Mouse (Mus musculus): ENCODE results near the gene Gm45837. TPM values are rescaled to one million over a fixed set of nuclear protein-coding genes. Genes with fewer than 3 reads are reported as not detected.

The Gm45837 gene
- total RNA-seq, 4 experiments from 2014 or later, result 3.8 to 4.1 TPM; not detected in 2

DNA sequence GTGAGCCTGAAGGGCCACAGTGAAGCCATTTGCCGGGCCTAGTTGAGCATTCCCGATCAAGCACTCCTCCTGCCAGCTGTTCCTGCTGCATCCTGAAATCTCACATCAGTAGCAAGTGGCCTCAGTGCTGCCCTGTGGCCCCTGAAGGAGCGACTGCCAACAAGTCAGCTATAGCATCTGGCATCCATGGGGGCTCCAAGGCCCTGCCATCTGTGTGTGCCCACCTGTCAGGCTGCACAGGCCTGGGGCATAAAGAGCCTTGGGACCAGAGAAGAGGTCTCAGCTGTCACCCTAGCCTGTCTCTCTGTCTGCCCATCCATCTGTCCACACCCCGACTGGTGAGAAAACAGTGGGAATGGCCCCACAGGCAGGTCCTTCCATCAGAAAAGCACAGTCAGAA, 54.2 kb downstream of the Gm45837 start:
- no peak for DNase-seq (ENCODE audit: low spot score in 2 of 2)

DNA sequence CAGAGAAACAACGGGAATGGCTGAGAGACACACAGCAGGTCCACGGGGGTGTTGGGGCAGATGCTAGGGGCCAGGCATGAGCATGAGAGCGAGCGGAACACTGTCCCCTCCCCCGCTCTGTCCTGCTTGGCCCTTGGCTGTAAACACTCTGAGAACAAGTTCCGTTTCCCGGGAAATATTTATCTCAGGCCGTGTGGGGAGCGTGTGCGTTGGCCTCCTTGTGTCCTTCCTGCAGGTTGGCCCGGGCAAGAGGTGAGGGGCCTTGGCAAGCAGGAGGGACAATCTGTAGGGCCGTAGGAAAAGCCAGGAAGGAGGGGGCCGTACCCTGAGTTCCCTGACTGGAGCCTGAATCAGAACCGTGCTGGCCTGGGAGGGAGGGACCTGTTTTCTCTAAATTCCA, 54.7 kb downstream of the Gm45837 start:
- DNase-seq (ENCODE audit: low spot score in 2 of 2), result no peak

DNA sequence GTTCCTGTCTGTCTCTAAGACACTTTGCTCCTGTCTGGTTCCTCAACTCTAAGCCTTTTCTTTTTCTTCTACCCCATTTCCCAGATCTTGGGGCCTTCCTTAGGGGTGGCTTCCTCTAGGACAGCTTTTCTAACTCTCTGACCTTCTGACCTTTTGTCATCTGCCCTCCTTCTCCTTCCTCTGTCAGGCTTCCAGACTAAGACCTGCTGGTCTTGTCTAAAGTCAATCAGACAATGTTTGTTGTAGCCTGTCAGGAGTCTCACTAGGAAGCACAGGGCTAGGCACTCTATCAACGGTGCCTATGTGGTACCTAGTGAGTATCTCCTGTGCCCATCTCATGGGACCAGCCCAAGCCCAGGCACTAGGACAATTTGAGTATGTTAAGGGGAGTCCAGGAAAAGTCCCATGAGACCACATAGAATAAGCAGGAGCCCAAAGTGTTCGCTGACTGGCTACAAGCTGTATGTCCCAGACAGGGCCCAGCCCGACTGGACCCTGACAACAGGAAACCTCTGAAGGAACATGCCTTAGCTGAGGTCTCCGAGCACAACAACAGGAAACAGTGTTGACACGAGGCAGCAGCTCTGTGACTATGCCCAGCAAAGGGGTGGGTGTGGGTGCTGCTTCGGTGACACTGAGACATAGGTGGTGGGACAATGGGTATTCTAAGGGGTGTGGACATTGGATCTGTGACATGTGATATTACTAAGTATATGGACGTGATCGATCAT, 55.3 kb downstream of the Gm45837 start:
- DNase-seq (ENCODE audit: low spot score in 2 of 2), result no peak

DNA sequence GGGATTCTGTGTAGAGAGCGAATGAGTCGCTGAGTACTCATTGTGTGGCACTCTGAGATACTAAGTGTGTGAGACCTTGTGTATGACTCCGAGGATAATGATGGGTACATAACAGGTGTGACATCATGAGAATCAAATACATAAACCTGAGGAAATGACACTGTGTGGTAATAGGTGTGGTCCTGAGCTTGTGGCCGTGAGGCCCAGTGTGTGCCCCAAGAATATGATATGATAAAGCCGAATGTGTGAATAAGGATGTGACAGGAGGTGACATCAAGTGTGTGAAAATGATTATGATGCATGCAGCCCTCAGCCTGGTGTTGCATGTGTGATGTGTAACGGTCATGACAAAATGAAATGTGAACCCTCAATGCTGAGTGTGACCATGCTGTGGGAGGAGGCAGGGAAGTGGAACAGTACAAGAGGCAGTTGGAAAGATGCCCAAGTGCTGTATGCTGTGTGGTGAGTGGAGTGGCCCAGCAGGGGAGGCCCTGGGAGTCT, 55.9 kb downstream of the Gm45837 start:
- no peak for DNase-seq (ENCODE audit: low spot score in 2 of 2)

DNA sequence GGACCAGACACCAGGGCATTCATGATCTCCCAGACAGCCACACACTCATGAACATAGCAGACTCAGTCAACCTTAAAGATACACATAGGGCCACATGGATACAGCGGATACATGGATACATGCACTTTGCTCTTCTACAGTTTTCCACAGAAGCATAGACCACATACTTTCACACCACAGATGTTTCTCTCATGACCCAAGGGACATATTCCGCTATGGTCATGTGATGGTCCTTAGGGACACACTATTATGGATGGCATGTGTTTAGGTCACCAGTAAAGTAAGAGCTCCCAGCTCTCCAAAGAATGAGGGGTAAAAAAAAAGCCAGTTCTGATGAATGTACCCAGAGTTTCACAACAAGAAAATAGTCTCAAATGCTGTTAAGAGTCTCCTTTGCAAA, 60.7 kb downstream of the Gm45837 start:
- no peak for DNase-seq (ENCODE audit: low spot score in 2 of 2)

DNA sequence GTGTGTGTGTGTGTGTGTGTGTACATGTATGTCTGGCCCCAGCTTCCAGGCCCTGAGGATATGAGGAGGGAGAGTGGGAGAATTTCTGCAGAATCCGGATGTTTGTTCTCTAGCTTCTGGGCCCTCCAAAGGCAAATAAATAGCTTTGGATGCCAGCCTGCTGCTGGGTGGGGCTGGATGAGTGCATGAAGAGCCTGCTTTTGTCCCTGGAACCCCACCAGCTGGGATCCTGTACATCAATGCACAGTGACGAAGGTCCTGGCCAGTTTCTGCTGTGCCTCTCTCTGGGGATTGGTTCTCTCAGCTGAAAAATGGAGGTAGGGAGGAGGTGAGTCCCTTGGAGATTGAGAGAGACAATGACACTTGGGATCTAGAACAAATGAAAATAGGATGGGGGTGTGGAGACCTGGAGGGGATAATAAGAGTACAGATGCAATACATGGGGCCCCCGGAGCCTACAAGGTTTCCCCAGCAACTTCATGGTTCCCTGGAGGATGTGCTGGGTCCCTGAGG, 61.3 kb downstream of the Gm45837 start:
- no peak for DNase-seq (ENCODE audit: low spot score in 2 of 2)

DNA sequence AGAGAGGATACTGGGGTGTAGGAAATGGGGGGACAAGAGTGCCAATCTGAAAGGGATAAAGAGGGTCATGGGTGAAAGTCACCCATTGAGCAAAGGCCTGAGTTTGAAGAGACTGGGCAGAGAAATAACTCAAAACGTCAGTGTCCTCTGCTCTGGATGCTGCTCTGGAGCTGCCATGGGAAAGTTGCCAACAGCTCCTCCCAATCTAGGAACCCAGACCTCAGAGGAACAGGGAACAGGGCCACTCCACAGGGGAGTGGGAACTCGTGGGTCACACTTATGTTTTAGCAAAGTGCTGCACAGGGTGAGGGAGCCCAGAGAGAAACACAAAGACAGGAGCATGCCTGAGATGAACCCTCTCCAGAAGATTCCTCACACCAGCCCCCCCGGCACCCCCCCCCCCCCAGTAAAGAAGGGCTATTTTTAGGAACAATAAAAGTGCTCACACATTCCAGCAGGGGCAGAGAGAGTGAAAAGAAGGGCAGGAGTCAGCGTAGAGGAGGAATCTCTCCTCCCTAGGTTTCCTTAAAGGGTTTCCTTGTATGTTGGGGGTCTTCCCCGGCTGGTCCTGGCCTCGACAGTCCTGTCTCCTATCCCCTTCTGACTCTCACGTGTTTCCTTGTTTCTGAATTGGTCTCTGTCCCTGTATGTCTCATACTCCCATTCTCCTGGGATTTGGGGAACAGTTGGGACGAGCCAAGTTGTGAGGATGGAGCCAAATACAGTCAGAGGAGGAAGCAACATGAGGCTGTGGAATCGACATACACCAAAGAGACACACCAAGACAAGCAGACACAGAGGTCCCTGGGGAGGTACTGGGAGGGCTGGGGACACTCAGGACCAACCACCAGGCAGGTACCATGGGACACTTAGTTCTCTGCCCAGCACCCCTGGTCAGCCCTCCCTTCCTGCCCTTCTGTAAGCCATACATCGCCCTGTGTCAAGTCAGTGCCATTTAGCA, 62.2 kb downstream of the Gm45837 start:
- peak in 1 of 2 experiments; percentile 26 for DNase-seq (ENCODE audit: low spot score in 2 of 2)

DNA sequence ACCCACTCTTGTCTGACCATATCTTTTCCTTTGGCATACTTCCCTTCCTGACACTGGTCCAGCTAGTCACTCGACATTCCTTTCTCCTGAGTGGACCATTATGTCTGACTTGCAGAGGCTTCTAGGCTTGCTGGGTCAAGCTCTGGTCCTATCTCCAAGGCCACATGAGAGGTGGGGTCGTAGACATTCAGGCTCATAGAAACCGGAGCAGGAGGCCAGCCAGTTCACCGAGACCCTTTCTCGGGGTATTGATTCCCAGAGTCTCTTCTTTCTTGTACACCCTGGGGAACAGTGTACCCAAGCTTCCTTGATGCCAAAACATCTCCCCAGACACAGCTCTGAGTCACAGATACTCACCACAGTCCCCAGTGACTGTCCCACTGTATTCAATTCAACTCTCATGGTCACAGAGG, 63.7 kb downstream of the Gm45837 start:
- no peak for DNase-seq (ENCODE audit: low spot score in 2 of 2)

DNA sequence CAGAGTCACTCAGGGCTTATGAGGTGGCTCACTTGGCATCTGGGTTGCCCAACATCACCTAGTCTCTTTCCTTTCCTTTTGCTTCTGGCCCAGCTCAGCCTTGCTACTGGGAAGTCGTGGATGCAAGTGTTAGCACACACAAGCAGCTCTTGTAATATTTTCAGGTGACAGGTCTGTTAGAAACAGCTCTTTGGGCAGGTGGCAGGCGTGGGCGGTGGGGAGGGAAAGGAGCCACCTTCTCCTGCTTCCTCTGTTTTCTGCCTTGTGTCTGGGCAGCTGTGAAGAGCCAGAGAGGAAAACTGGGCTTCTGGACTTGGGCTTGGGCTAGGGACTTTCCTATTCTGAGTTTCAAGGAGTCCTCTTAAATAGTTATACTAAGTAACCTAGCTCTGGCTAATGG, 65.3 kb downstream of the Gm45837 start:
- DNase-seq (ENCODE audit: low spot score in 2 of 2), result no peak

DNA sequence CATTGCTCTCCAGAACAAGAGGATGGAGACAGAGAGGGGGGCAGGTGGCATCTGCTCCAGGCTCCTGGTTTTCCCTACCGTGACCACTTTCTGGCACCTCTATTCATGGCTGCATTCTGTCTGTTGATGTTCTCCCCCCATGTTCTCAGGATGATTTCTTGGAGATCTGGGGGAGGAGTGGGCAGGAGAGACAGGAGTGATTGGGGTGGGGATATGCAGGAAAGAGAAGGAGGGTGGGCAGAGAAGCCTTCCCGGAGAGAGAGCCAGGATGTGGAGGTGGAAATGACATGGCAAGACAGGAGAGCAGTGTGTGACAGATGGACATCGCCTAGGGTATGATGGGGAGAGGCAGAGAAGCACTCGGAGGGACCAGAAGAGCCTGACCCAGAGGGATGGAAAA, 65.8 kb downstream of the Gm45837 start:
- no peak for DNase-seq (ENCODE audit: low spot score in 2 of 2)

DNA sequence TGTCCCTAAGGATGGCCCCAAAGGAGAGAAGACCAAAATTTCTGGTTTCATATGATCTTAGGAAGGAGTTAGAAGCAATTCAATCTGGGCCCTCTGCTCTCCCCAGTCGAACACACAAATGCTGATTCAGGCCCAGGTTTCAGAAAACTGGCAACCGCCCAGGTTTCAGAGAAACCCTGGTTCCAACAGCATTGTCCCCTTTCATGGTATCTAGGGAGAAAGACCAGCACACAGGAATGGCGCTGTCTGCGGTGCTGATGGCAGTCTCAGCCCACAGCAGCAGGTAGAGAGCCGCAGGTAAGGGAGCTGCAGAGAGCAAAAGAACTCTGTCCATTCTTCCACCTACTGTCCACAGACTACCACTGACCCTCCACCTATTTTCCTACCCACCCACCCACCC, 66.5 kb downstream of the Gm45837 start:
- no peak for DNase-seq (ENCODE audit: low spot score in 2 of 2)

DNA sequence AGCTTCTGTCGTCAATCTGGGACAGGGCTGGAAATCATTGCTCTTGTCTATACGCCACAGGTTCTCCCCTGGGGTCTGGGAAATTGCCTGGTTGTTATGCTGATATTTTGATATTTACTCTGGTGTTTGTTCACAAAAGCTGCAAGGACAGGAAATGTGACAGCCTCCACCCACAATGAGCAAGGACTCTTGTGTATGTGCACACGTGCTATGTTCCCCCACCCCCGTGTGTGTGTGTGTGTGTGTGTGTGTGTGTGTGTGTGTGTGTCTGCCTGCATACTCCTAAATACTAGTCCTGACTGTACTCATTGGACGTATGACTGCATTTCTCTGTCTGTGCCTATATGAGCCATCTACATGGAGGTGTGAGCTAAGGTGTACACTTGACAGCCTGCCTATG, 67.4 kb downstream of the Gm45837 start:
- DNase-seq (ENCODE audit: low spot score in 2 of 2), result no peak

DNA sequence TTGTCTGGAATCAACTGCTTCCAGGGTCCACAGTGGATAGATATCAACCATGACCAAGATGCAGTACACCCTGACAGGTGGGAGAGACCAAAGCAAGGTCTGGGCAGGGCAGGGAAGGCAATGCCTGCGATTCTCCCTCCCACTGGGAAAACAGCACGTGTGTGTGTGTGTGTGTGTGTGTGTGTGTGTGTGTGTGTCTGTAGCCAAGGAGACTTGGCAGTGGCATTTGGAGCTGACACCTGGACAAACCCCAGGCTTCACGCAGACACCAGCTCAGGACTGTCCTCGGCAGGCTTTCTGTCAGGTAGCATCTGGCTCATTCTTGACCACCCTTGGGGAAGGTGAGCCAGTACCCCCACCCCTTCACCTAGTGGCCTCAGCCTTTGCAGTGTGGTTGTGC, 69.2 kb downstream of the Gm45837 start:
- DNase-seq (ENCODE audit: low spot score in 2 of 2), result no peak

DNA sequence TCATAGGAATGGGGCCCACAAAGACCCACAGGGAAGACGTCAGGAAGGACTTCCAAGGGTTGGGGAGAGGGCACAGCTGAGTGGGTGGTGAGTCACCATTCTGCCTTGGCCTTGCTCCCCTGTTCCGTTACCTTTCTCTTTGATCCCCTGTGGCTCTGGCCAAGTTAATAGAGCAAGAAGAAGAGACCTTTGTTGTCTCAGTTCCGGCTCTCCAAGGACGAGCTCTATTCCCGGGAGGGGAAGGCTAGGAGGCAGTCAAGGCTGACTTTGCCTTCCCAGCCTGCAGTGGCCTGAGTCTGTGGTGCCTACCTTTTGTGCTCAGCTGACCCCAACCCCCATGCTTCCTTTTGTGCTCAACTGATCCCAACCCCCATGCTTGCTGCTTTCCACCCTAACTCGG, 70.0 kb downstream of the Gm45837 start:
- no peak for DNase-seq (ENCODE audit: low spot score in 2 of 2)

DNA sequence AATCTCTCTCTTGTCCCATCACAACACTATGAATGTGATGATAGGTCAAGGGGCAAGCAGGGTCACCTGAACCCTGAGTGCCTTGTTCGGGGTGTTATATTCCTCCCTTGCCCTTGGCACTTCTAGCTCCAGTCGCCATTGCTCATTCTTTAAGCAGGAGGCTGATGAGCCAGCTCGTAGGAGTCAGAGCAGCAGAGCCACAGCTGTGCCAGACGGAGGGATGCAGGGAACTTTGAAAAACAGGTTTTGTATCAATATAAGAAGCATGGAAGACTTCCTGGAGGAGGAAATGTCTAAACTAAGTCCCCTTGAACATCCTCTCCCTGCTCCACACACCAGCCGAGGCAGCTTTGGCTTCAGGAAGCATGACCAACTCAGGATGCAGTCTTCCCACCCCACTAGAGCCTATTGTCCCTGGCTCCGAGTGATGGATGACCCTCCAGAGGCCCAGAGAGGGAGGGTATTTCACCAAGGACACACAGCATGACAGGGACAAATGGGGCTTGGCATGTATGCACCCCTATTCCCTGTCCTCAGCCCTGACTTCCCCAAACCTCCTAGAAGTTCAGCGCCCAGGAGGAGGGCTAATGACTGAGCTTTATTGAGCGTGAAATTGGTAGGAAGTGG, 71.3 kb downstream of the Gm45837 start:
- no peak for DNase-seq (ENCODE audit: low spot score in 2 of 2)

DNA sequence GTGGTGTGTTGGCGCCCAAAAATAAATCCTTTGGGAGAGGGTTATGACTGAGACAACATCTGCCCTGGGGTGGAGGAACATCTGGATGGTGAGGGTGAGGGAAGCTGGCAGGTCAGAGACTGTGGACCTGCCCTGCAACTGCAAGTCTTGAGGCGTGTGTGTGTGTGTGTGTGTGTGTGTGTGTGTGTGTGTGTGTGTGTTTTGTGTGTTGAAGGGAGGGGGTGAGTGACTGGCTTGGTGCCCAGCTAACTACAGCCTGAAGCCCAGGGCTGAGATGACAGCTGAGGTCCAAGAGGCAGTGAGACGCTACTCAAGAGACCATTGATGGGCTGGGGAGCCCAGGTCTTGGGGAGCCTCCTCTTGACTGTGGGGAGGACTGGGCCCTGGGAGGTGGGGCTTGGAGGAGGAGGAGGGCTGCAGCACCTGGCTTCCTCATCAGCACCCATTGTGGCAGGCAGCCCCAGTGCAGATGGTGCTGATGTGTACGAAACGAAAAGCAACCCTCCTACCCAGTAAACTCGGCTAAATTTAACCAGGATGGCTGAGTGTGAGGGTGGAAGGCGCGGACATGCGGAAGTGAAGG, 71.9 kb downstream of the Gm45837 start:
- no peak for DNase-seq (ENCODE audit: low spot score in 2 of 2)

DNA sequence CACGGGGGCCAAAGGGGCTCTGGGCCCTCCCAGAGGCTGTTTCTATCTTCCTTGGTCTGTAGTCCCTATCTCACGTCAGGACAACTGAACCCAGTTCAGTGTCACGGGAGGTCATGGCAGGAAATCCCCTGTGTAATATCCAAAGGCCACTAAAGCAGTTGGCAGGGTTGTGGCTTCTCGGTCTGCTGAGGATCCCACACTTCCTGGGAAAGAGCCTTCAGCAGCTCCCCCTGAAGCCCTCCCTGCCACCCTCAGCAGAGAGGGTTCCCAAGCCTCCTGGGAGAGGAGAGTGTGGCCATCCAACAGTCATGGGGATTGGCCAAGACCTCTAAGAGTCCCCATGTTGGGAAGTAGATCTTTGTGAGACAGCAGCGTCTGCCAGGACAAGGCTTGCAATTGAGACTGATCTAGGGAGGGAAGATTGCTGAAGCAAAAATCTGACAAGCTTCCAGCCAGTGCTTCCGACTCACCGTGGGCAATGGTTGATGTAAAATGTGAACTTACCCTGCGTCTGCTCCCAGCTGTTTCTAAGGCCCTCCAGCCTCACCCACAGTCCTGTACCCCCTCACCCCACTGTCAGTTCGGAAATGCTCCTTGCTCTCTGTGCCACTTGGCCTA, 72.9 kb downstream of the Gm45837 start:
- DNase-seq (ENCODE audit: low spot score in 2 of 2), result peak in 1 of 2 experiments; percentile 28

DNA sequence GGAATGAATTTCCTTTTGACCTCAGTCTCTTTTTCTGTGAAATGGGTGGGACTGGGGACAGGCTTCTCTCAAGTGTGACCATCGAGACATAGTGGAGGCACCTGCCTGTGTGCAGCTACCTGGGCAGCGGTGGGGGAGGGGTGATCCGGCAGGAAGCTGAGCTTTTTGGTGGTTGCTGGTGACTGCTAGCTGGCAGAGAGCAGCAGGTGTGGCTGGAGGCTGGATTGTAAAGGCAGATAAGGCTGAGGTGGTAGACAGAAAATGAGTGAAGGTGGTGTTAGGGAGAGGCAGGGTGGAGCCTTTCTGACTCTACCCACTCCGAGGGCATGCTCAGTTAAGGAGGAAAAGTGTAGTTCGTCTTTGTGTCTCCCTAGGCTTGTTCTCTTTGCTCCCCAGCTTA, 76.4 kb downstream of the Gm45837 start:
- no peak for DNase-seq (ENCODE audit: low spot score in 2 of 2)

DNA sequence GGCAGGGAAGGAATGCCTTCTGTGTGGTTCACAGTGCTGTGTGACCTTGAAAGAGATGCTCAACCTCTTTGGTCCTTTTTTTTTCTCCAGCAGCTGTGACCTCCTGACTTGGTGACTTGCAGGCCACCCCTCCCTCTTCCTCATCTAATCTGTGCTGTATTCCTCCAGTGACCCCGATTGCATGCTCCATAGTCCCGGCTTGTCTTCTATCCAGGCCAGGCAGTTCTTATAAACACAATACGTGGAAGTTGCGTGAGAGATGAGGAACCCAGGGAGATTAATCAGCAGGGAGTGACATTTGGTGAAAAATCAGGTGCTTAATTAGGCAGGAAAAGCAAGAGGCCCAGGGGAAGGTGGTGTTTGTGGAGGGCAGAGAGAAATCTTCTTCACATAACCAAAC, 80.3 kb downstream of the Gm45837 start:
- no peak for DNase-seq (ENCODE audit: low spot score in 2 of 2)

DNA sequence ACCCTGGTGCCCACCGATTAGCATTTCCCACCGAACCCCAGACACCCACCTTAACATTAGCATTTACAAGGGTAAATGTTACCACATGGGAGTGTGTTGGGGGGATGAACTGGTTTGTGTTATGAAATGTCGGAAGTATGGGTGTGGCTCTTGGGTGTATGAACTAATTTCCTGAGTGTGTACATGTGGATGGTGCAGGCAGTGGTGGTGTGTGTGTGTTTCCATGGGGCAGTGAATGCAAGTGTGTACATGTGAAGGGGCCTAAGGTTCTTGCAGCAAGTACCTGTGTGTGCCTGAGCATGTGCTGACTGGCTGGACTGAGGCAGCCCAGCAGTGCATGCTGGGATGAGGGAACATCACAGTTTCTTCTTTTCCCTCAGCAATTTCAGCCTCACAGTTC, 87.7 kb downstream of the Gm45837 start:
- DNase-seq (ENCODE audit: low spot score in 2 of 2), result no peak

DNA sequence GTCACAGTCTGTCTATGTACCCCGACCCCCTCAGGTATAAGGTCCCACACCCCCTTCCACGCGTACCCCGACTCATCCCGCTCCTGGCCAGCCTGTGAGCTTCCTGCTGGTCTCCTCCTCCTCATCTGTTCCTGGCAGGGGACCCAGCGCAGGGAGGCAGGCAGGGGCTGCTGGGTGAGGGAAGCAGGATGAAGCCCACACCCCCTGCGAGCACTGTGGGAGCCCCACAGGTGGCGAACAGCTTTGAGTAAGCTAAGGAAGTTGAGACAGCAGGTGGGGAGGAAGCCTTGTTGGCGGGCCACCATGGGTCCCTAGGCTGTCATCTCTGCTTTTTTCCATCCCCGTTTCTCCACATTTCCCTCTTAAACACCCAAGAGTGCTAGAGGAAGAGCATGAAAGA, 88.6 kb downstream of the Gm45837 start:
- no peak for DNase-seq (ENCODE audit: low spot score in 2 of 2)
